Mouse (Mus musculus) forebrain, embryonic 11.5 days (tissue): ENCODE data around the gene Becn1. TPM values are rescaled to one million over a fixed set of nuclear protein-coding genes. Genes with fewer than 3 reads are reported as not detected.

Experiments used
- ATAC-seq: fragments of 200-750 bp; cut with Nextera tagmentation; replicated peaks from 2 replicates; pipeline ENCODE4 v1.8.0; 2017; ENCODE audit warnings: moderate TSS enrichment; ENCODE audit not compliant: low FRiP score
- DNase-seq: peaks from one replicate; pipeline ENCODE4 v3.0.0-alpha.2; 2017; ENCODE audit warnings: low spot score
- H3K27ac ChIP-seq: fragments of 300-500 bp; sonication (generic); 2 replicates; pipeline ENCODE4 v1.5.1; 2014; ENCODE audit warnings: low read depth, low read length
- H3K27me3 ChIP-seq: fragments of 300-500 bp; sonication (generic); 2 replicates; pipeline ENCODE4 v1.6.1; 2014; ENCODE audit warnings: mild to moderate bottlenecking, low read length, mixed read lengths; ENCODE audit not compliant: control insufficient read depth, insufficient read depth
- H3K36me3 ChIP-seq: fragments of 300-500 bp; sonication (generic); 2 replicates; pipeline ENCODE4 v1.6.1; 2014; ENCODE audit warnings: mild to moderate bottlenecking, low read length, moderate library complexity, mixed read lengths; ENCODE audit not compliant: control insufficient read depth, insufficient read depth
- H3K4me1 ChIP-seq: fragments of 300-500 bp; sonication (generic); replicated peaks from 2 replicates; pipeline ENCODE4 v1.6.1; 2014; ENCODE audit warnings: low read length, mixed read lengths; ENCODE audit not compliant: control insufficient read depth, insufficient read depth
- H3K4me2 ChIP-seq: fragments of 300-500 bp; sonication (generic); 2 replicates; pipeline ENCODE4 v1.6.1; 2014; ENCODE audit warnings: low read depth, mild to moderate bottlenecking, low read length, moderate library complexity, mixed read lengths; ENCODE audit not compliant: severe bottlenecking
- H3K4me3 ChIP-seq: fragments of 300-500 bp; sonication (generic); 2 replicates; pipeline ENCODE4 v1.5.1; 2014; ENCODE audit warnings: low read depth, low read length
- H3K9ac ChIP-seq: fragments of 300-500 bp; sonication (generic); 2 replicates; pipeline ENCODE4 v1.6.1; 2014; ENCODE audit warnings: low read length
- H3K9me3 ChIP-seq: fragments of 300-500 bp; sonication (generic); 2 replicates; pipeline ENCODE4 v1.6.1; 2016; ENCODE audit warnings: low read length, mixed read lengths; ENCODE audit not compliant: control insufficient read depth
- WGBS: fragments of 180-500 bp; shearing (Covaris S2); extraction: QIAGEN DNeasy Blood & Tissue Kit; methylation state at CpG from one replicate; pipeline ENCODE4 v1.1.7; 2014; 5-methylcytosine and 5-hydroxymethylcytosine counted together
- polyA plus RNA-seq: library from polyadenylated mRNA; unstranded; fragments of >200 nt; fragmentation: Nextera tagmentation; extraction: Ambion mirVana; gene quantifications from 2 replicates; pipeline ENCODE4 v1.2.1, GENCODE M21; 2014

The Becn1 gene
- polyA plus RNA-seq, 1 experiment from 2014 or later, result 159 TPM

DNA sequence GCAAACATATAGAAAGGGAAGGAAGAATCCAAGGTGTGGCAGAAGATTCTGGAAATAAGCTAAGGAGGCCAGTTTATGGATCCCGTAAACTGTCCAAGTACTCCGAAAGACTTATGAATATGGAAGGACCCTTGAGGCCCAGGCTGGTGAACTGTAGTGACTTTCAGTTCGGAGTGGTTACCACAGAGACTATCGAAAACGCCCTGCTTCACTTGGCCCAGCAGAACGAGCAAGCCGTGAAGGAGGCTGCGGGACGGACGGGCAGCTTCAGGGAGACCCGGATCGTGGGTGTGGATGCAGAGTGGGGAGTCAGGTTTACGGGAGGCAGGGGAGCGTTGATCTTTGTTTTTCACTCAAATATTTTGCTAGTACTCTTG lies 22.9 kb downstream of the Becn1 start:
- Histone ChIP-seq H3K4me1 (peaks cover 11% of the 10 kb centered on the region), H3K27ac (no peak overlapping the region), H3K4me2 (peak overlapping the region; percentile 90; the same call in 1 of the 2 replicates), H3K27me3 (peaks cover 5% of the 10 kb centered on the region; the same call in 1 of the 2 replicates), H3K9ac (peak overlapping the region; percentile 5; the same call in 1 of the 2 replicates), H3K9me3 (no peaks in the 10 kb centered on the region), H3K4me3 (peak overlapping the region; percentile 86), H3K36me3 (no peaks in the 10 kb centered on the region; the same call in 1 of the 2 replicates)
- 61% methylated on average over 14 of the region's 14 CpGs for WGBS
- ATAC-seq, result 0 out of 2 replicates have a peak, but pooled peaks have one; percentile 6
- no peak for DNase-seq

DNA sequence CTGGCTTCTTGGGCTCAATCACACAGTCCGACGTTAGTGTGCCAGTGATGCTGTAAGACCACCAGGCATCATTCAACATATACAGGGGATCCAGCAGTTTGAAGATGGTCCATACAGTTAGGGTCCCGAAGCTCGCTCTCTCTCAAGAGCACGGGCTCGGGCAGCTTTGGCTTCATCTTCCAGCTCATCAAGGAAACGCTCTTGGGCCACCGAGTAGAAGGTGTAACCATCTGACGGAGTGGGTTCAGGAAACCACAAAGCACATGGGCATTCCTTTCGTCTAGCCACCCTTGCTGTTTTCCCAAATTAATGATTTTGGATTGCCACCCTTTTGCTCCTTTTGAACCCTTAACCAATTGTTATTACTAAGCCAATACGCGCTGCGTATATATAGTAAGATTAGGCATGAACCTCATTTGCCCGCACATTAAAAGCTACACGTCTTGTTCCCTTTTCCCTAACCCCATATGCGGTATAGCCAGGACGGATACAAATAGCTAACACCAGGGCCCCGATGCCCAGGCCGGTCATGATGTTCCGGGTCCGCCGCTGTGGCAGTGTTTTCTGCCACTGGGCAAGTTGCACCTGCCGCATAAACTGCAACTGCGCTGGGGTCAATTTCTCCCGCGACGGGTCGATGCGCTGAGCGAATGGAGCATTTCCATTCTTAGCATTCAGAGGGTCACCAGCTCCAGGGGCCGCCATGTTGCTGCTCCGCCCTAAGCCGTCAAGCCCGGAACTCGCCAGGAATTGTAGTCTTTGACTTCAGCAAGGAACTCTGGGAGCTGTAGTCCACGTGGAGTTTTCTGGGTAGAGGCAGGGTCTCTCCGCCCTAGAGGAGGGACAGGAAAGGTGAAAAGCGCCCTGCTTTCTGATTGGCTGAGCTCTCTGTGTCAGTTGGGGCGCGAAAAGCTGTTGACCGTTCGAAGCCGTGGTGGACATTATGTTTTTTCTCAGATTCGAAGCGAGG lies 23.6 kb downstream of the Becn1 start, which contains the start of the genes Cntd1 and Coa3:
Cntd1 (plus strand) TSS at position 790 of the 970 bp plus-strand sequence.
Coa3 (minus strand) TSS at position 892 of the 970 bp plus-strand sequence.
- Histone ChIP-seq H3K9me3 (no peaks in the 10 kb centered on the region), H3K4me2 (peak within 1 kb of the TSS; percentile 90), H3K36me3 (no peaks in the 10 kb centered on the region; the same call in 1 of the 2 replicates), H3K9ac (peak within 1 kb of the TSS; percentile 74), H3K27me3 (peaks cover 5% of the 10 kb centered on the region; the same call in 1 of the 2 replicates), H3K4me1 (peaks cover 11% of the 10 kb centered on the region), H3K4me3 (peak within 1 kb of the TSS; percentile 86), H3K27ac (peak within 1 kb of the TSS; percentile 32; the same call in 1 of the 2 replicates)
- DNase-seq (peak; percentile 90), ATAC-seq (peak; percentile 94)
- WGBS, result 12% methylated on average over 45 of the region's 45 CpGs

DNA sequence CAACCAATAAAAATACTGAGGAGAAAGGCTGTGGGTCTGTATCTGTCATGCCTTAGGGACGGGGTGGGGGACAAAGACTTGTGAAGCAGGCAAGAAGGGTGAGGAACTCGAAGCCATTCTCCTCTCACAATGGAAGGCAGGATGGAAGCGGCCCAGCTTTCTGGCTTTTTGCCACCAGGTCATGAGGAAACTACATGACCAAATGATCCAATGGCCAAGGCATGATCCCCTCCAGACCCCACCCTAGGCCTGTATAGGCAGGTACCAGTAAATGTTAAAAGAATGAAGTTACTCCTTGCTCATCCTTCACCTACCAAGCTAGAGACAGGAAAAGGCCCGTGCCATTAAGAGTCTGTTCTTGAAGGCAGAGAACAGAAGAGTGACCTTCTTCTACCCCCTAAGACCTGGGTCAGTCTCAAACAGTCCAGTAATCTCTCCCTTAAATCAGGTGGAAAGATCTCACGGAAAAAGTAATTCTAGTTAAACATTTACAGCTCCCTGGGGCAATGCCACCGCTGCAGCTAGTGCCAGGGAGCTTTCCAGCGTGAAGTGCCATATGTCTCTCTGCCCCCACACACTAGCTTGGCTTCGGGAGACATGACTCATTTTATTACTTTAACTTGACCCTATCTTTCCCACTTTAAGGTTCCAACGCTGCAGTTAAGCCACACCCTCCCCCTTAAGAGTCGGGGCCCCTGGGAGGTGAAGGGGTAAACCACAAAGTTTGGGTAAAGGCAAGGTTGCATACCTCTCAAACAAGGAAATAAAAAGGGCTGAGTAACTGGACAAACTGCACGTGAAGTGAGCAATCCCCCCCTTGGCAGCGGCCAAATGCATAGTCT lies 24.5 kb downstream of the Becn1 start:
- Histone ChIP-seq H3K4me2 (peak overlapping the region; percentile 90), H3K9me3 (no peaks in the 10 kb centered on the region), H3K4me3 (peak overlapping the region; percentile 86), H3K27ac (no peak overlapping the region), H3K9ac (peak overlapping the region; percentile 74; the same call in 1 of the 2 replicates), H3K27me3 (peaks cover 5% of the 10 kb centered on the region; the same call in 1 of the 2 replicates), H3K4me1 (peaks cover 9% of the 10 kb centered on the region), H3K36me3 (no peaks in the 10 kb centered on the region; the same call in 1 of the 2 replicates)
- no peak for ATAC-seq
- 79% methylated on average over 12 of the region's 12 CpGs for WGBS
- no peak for DNase-seq

DNA sequence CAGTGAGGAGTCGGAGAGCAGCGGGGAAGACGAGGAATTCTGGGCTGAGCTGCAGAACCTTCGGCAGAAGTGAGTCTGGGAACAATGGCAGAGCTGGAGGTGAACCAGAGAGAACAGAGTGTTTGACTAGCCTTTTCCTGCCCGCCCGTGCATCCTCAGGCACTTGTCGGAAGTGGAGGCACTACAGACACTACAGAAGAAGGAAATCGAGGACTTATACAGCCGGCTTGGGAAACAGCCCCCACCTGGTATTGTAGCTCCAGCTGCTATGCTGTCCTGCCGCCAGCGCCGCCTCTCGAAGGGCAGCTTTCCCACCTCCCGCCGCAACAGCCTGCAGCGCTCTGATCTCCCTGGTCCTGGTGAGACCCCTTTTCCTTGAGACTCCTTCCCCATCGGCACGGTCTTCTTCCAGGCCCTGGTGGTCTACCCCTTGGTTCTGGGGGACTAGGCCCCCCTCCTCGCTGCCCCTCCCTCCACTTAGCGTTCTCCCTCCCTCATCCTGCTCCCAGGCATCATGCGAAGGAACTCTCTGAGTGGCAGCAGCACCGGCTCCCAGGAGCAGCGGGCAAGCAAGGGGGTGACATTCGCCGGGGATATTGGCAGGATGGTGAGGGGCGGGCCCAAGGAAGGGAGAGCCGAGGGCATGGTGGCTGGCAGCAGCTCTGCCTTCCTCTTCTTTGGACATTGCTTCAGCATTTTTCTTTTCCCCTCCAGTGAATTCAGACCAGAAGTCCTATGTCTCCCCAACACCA lies 25.6 kb downstream of the Becn1 start:
- Histone ChIP-seq H3K9me3 (no peaks in the 10 kb centered on the region), H3K27me3 (peaks cover 3% of the 10 kb centered on the region; the same call in 1 of the 2 replicates), H3K9ac (peak overlapping the region; percentile 20; the same call in 1 of the 2 replicates), H3K4me2 (no peak overlapping the region), H3K36me3 (no peaks in the 10 kb centered on the region; the same call in 1 of the 2 replicates), H3K27ac (no peak overlapping the region), H3K4me1 (peaks cover 9% of the 10 kb centered on the region), H3K4me3 (no peak overlapping the region)
- ATAC-seq, result no peak
- DNase-seq, result no peak
- 28% methylated on average over 27 of the region's 27 CpGs for WGBS

DNA sequence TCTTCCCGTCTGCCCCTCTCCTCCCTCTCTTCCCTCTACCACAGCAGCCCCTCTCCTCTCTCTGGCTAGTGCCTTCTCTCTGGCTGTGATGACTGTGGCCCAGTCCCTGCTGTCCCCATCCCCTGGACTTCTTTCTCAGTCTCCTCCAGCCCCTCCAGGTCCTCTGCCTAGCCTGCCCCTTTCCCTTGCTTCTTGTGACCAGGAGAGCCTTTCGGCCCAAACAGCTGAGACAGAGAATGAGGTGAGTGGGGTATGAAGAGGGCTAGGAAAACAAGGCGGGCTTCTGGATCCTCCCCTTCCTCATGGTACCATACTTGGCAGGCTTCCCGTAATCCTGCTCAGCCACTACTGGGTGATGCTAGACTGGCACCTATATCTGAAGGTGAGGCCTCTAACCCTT lies 26.8 kb downstream of the Becn1 start:
- no peak overlapping the region for H3K27ac ChIP-seq
- H3K4me1 ChIP-seq, result peaks cover 9% of the 10 kb centered on the region
- H3K4me2 ChIP-seq, result no peak overlapping the region
- no peak for ATAC-seq
- peaks cover under 1% of the 10 kb centered on the region; the same call in 1 of the 2 replicates for H3K27me3 ChIP-seq
- no peak for DNase-seq
- 78% methylated on average over 4 of the region's 4 CpGs for whole genome bisulfite sequencing
- no peaks in the 10 kb centered on the region; the same call in 1 of the 2 replicates for H3K36me3 ChIP-seq
- no peak overlapping the region for H3K9ac ChIP-seq
- H3K4me3 ChIP-seq, result no peak overlapping the region
- no peaks in the 10 kb centered on the region for H3K9me3 ChIP-seq

DNA sequence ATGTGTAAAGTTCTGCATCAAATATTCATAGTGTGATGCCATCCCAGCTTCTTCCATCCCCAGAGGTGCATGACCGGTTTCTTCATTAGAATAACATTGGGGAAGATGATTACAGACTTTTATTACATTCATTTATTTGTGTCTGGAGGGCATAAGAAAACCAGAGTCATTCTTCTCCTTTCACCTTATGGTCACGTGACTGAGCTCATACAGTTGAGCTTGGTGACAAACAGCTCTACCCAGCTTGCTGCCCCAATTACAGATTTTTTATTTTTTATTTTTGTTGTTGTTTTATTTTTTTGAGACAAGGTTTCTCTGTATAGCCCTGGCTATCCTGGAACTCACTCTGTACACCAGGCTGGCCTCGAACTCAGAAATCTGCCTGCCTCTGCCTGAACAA lies 29.6 kb downstream of the Becn1 start:
- Histone ChIP-seq H3K27ac (no peak overlapping the region), H3K4me3 (no peak overlapping the region), H3K27me3 (no peaks in the 10 kb centered on the region), H3K9me3 (no peaks in the 10 kb centered on the region), H3K36me3 (no peaks in the 10 kb centered on the region; the same call in 1 of the 2 replicates), H3K4me2 (no peak overlapping the region), H3K4me1 (peaks cover 3% of the 10 kb centered on the region; the same call in 1 of the 2 replicates), H3K9ac (no peak overlapping the region)
- DNase-seq, result no peak
- no peak for ATAC-seq
- 92% methylated on average over 3 of the region's 3 CpGs for WGBS

DNA sequence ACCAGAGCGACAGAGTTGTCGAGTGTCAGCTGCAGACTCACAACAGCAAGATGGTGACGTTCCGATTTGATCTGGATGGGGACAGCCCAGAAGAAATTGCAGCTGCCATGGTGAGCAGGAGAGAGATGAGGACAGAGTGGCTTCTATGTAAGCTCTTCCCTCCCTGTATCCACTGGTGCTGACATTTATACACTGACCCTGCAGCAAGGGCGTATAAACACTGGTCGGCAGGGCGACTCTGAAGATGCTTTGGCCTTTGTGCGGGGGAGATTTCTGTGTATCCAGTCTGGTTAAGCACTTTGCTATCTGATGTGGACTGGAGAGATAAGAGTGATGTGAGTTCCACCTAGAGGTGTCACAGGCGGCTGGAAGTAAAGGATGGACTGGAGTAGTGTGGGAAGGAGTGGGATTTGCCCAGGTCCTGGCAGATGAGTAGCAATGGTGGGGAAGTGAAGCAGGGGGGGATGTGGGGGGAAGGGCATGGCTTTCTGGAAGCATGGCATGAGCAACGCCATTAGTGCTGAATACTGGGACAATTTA lies 32.4 kb downstream of the Becn1 start:
- no peak overlapping the region for H3K4me3 ChIP-seq
- peaks cover 8% of the 10 kb centered on the region for H3K27me3 ChIP-seq
- no peaks in the 10 kb centered on the region for H3K9me3 ChIP-seq
- no peak for ATAC-seq
- DNase-seq, result peak; percentile 57
- H3K36me3 ChIP-seq, result no peaks in the 10 kb centered on the region
- H3K9ac ChIP-seq, result no peak overlapping the region
- peaks cover 5% of the 10 kb centered on the region for H3K4me1 ChIP-seq
- no peak overlapping the region for H3K27ac ChIP-seq
- WGBS, result 32% methylated on average over 10 of the region's 10 CpGs
- no peak overlapping the region for H3K4me2 ChIP-seq
